Mouse (Mus musculus) G1E (cell line): ENCODE results near the gene Spcs1. TPM values are rescaled to one million over a fixed set of nuclear protein-coding genes. Genes with fewer than 3 reads are reported as not detected.

ENCODE experiments used
- ATAC-seq: 2 replicates; pipeline ENCODE4 v1.8.0; 2016; ENCODE audit warnings: mild to moderate bottlenecking; ENCODE audit not compliant: insufficient number of reproducible peaks, poor library complexity, low FRiP score, severe bottlenecking; ENCODE audit errors: extremely low read depth
- DNase-seq: peaks from one replicate; pipeline ENCODE4 v3.0.0; 2012; ENCODE audit warnings: low spot score
- H3K27me3 ChIP-seq: 2 replicates; pipeline ENCODE4 v1.6.1; 2012; ENCODE audit warnings: mild to moderate bottlenecking, low read length, inconsistent platforms; ENCODE audit not compliant: insufficient read depth
- H3K36me3 ChIP-seq: replicated peaks from 2 replicates; pipeline ENCODE3; 2012; ENCODE audit warnings: mild to moderate bottlenecking, inconsistent platforms
- H3K4me1 ChIP-seq: 2 replicates; pipeline ENCODE4 v1.6.1; 2012; ENCODE audit warnings: low read depth, low read length, inconsistent platforms, mixed read lengths; ENCODE audit not compliant: insufficient read depth
- H3K4me3 ChIP-seq: 2 replicates; pipeline ENCODE4 v1.5.1; 2012; ENCODE audit warnings: low read depth, mild to moderate bottlenecking, inconsistent platforms, low read length, moderate library complexity, mixed read lengths
- H3K9me3 ChIP-seq: replicated peaks from 2 replicates; pipeline ENCODE4 v1.6.1; 2012; ENCODE audit warnings: inconsistent platforms
- CTCF ChIP-seq: IDR thresholded peaks from 2 replicates; pipeline ENCODE4 v1.5.1; 2012; ENCODE audit warnings: low read depth, low read length, inconsistent platforms, mixed read lengths
- GATA1 ChIP-seq: IDR thresholded peaks from 2 replicates; pipeline ENCODE4 v1.6.1; 2012; ENCODE audit warnings: borderline replicate concordance, low read length, inconsistent platforms, mixed read lengths
- GATA2 ChIP-seq: IDR thresholded peaks from 2 replicates; pipeline ENCODE4 v1.6.1; 2012; ENCODE audit warnings: low read depth, low read length, inconsistent platforms, borderline replicate concordance
- POLR2AphosphoS5 ChIP-seq: IDR thresholded peaks from 2 replicates; pipeline ENCODE4 v1.6.1; 2012; ENCODE audit warnings: low read depth, low read length, inconsistent platforms; ENCODE audit not compliant: insufficient replicate concordance
- TAL1 ChIP-seq: conservative IDR thresholded peaks from 2 replicates; pipeline ENCODE4 v1.6.1; 2012; ENCODE audit warnings: low read depth, low read length, inconsistent platforms, mixed read lengths
- polyA plus RNA-seq: library from polyadenylated mRNA; stranded (reverse); fragments of >175 nt; gene quantifications from 2 replicates; pipeline ENCODE4 v1.2.3, GENCODE M21; 2012
- total RNA-seq, 2 experiments: library from RNA; stranded (forward) in 1 of 2; stranded (reverse) in 1 of 2; fragments of 200-1000 nt in 1 of 2; fragments of >200 nt in 1 of 2; fragmentation: Nextera tagmentation in 1 of 2; gene quantifications; 2 replicates each; pipeline ENCODE4 v1.2.3; 2014 to 2017

Spcs1 gene
- total and polyA plus RNA-seq, 3 experiments, result 17.7 to 173 (median 124) TPM

- no peak for ATAC-seq
- Histone ChIP-seq H3K9me3 (no peaks in the 10 kb centered on the region), H3K27me3 (no peaks in the 10 kb centered on the region), H3K36me3 (peaks cover 37% of the 10 kb centered on the region), H3K4me1 (peaks cover 56% of the 10 kb centered on the region), H3K4me3 (no peak overlapping the region)
- TF ChIP-seq CTCF (no peak), GATA1 (no peak), GATA2 (no peak), TAL1 (no peak), POLR2AphosphoS5 (no peak)
- no peak for DNase-seq
These were observed 3.1 kb upstream of the Spcs1 start for GRCm38 (mm10) chr14:31004527-31004926.

- H3K4me1 ChIP-seq, result peaks cover 31% of the 10 kb centered on the region
- no peaks in the 10 kb centered on the region for H3K9me3 ChIP-seq
- DNase-seq, result no peak
- TF ChIP-seq TAL1 (no peak), POLR2AphosphoS5 (no peak), GATA1 (no peak), CTCF (no peak), GATA2 (no peak)
- H3K36me3 ChIP-seq, result peaks cover 33% of the 10 kb centered on the region
- peak overlapping the region; percentile 95 for H3K4me3 ChIP-seq
- ATAC-seq, result no peak
- no peaks in the 10 kb centered on the region for H3K27me3 ChIP-seq
These were observed 611 bp downstream of the Spcs1 start for GRCm38 (mm10) chr14:31000816-31001306.

DNA sequence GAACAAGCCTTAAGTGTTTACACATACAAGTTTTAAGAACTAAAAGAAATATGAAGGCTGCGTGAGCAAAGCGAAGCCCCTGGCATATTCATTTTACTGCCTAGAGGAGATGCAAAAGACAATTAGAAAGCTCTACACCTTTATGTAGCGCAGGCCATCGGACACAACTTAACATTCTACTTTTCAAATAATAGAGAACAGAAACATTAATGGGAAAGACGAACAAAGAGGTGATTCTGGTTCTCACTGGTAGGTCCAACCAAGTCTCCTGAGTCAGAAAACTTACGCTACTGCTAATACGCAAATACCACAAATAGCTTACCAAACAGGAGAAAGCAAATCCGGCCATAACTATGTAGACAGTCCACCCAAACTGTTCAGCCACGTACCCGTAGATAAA, 1.1 kb downstream of the Spcs1 start:
- Histone ChIP-seq H3K9me3 (no peaks in the 10 kb centered on the region), H3K4me3 (peak overlapping the region; percentile 95), H3K4me1 (peaks cover 27% of the 10 kb centered on the region), H3K27me3 (no peaks in the 10 kb centered on the region), H3K36me3 (peaks cover 29% of the 10 kb centered on the region)
- TF ChIP-seq GATA1 (no peak), TAL1 (no peak), POLR2AphosphoS5 (no peak), GATA2 (no peak), CTCF (no peak)
- ATAC-seq, result no peak
- no peak for DNase-seq

DNA sequence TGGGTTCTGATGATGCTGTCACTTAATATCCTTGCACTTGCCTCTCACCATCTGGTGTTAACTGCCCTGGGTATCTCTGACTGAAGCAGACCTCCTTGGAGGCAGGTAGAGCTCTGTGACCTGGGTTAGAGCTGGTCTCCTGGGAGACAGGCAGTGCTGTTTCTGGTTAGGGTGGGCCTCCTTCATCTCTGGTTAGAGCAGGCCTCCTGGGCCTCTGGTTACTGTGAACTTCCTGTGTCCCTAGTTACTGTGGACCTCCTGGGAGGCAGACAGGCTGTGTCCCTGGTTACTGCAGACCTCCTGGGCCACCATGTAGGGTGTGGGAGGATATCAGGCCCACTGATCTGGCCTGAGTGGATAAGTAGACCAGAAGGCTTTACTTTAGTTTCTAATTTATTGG, 5.1 kb downstream of the Spcs1 start:
- Histone ChIP-seq H3K4me1 (peaks cover 12% of the 10 kb centered on the region), H3K4me3 (no peak overlapping the region), H3K27me3 (no peaks in the 10 kb centered on the region), H3K9me3 (no peaks in the 10 kb centered on the region), H3K36me3 (peaks cover 23% of the 10 kb centered on the region)
- ATAC-seq (no peak), DNase-seq (no peak)
- TF ChIP-seq TAL1, result no peak
- TF ChIP-seq GATA2, result no peak
- no peak for TF ChIP-seq CTCF
- TF ChIP-seq GATA1, result no peak
- TF ChIP-seq POLR2AphosphoS5, result no peak

DNA sequence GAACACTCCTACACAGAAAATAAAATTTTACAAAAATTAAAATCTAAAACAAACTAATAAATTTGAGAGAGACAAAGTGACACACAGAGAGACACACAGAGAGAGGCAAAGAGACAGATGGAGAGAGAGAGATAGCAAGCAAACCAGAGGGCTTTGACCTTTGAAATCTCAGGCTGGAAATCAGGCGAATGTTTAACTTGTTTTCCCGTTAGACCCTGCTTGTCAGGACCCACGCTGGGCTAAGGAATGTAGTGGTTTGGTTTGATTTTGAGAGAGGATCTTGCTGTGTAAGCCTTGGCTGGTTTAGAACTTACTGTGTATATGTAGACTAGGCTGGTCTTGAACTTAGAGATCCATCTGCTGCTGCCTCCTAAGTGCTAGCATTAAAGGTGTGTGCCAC, 25.2 kb downstream of the Spcs1 start:
- ATAC-seq, result no peak
- Histone ChIP-seq H3K4me1 (no peaks in the 10 kb centered on the region), H3K9me3 (no peaks in the 10 kb centered on the region), H3K4me3 (no peak overlapping the region), H3K27me3 (no peaks in the 10 kb centered on the region), H3K36me3 (peaks cover 60% of the 10 kb centered on the region)
- no peak for DNase-seq
- TF ChIP-seq TAL1 (no peak), CTCF (no peak), POLR2AphosphoS5 (no peak), GATA2 (no peak), GATA1 (no peak)

DNA sequence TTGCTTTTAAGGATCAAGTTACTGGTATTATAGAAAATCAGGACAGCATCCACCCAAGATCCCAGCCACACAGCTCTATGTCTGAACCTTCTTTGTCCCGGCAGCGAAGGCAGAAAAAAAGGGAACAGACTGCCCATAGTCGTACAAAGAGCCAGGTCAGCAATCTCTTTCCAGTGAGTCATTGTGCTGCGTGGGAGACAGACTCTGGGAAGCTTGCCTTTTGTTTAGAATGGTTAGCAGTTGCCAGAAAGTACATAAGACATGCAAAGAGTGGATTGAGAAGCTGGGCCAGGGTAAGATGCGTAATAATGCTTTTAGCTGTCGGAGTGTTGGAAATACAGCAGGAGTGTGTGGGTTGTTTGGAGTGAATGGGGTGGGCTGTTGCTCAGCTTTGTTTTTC, 27.3 kb downstream of the Spcs1 start:
- no peaks in the 10 kb centered on the region for H3K9me3 ChIP-seq
- ATAC-seq, result no peak
- H3K4me1 ChIP-seq, result no peaks in the 10 kb centered on the region
- no peak for DNase-seq
- H3K27me3 ChIP-seq, result no peaks in the 10 kb centered on the region
- no peak overlapping the region for H3K4me3 ChIP-seq
- peaks cover 62% of the 10 kb centered on the region for H3K36me3 ChIP-seq
- TF ChIP-seq TAL1 (no peak), GATA2 (no peak), GATA1 (no peak), POLR2AphosphoS5 (no peak), CTCF (no peak)

DNA sequence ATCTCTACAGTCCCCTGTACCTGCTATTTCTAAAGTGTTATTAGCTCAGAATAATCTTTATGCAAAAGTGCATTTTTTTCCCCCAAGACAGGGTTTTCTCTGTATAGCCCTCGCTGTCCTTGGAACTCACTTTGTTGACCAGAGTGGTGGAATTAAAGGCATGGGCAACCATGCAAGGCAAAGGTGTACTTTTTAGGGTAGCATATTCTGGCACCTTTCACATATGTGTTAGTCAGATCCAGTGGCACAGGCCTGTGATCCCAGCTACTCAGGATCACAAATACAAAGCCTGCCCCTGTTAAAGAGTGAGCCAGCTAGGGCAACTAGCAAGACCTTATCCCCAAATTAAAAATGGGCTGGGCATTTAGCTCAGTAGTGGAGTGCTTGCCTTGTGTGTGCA, 41.1 kb downstream of the Spcs1 start:
- H3K4me1 ChIP-seq, result peaks cover 11% of the 10 kb centered on the region
- H3K27me3 ChIP-seq, result no peaks in the 10 kb centered on the region
- no peak overlapping the region for H3K4me3 ChIP-seq
- peaks cover 50% of the 10 kb centered on the region for H3K36me3 ChIP-seq
- H3K9me3 ChIP-seq, result no peaks in the 10 kb centered on the region
- no peak for ATAC-seq
- TF ChIP-seq GATA2 (no peak), CTCF (no peak), TAL1 (no peak), POLR2AphosphoS5 (no peak), GATA1 (no peak)
- DNase-seq, result no peak
